Mouse (Mus musculus) fibroblast of lung, adult 2 months (primary cell): ENCODE data around the gene Cbln3.

Experiments
- DNase-seq: peaks from one replicate; pipeline ENCODE4 v3.0.0-alpha.2; 2011; ENCODE audit warnings: low read depth

The Cbln3 gene

GRCm38 (mm10) chr14:55845506-55846294 lies 38.5 kb downstream of the Cbln3 start:
- no peak for DNase-seq

- DNase-seq = no peak
These were observed 41.4 kb downstream of the Cbln3 start for GRCm38 (mm10) chr14:55842794-55843193.

- DNase-seq = no peak
These were observed 43.3 kb downstream of the Cbln3 start for GRCm38 (mm10) chr14:55840853-55841366.

- no peak for DNase-seq
These were observed 45.5 kb downstream of the Cbln3 start for GRCm38 (mm10) chr14:55838740-55839139.

- no peak for DNase-seq
These were observed 45.9 kb downstream of the Cbln3 start for GRCm38 (mm10) chr14:55838312-55838711.

GRCm38 (mm10) chr14:55834808-55835533 lies 49.2 kb downstream of the Cbln3 start:
- no peak for DNase-seq

GRCm38 (mm10) chr14:55833126-55833525 lies 51.1 kb downstream of the Cbln3 start:
- no peak for DNase-seq

- DNase-seq = no peak
These were observed 53.9 kb downstream of the Cbln3 start for GRCm38 (mm10) chr14:55830331-55830730.

GRCm38 (mm10) chr14:55829854-55830253 lies 54.3 kb downstream of the Cbln3 start:
- no peak for DNase-seq
